Mouse (Mus musculus) stomach, postnatal 0 days (tissue): ENCODE data around the gene Brd7.

ENCODE experiments used
- CTCF ChIP-seq: IDR thresholded peaks from 2 replicates; pipeline ENCODE4 v1.5.1; 2016; ENCODE audit warnings: antibody characterized with exemption, low read depth, mild to moderate bottlenecking, moderate library complexity
- EP300 ChIP-seq: optimal IDR thresholded peaks from 2 replicates; pipeline ENCODE3; 2016; ENCODE audit warnings: antibody characterized with exemption

DNA sequence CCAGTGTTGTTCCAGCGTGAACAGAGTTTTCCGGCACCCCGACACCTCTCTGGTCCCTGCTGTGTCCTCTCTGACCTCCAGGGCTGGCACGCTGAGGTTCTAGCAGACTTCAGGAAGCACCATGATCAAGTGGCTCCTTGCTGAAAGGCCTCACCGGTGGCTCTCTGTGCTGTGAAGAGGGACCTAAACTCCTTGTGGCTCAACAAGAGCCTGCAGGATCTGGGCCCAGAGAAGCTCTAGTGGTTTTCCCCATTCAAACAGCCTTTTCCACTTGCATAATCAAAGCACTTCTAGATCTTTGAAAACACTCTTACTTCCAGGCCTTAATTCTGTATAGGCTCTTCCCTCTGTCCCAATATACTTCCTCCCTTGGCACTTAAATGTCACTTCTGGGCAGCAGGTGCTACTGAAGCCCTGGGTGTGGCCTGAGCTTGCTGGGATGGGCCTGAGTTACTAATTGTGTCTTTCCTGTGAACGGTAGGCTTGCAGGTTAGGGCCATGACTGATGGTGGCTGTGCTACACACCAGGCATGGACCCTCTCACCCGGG, 26.8 kb upstream of the Brd7 start:
- no peak for TF ChIP-seq CTCF
- no peak for TF ChIP-seq EP300
